11 mouse cellular contexts compared by ENCODE assay signal in the genomic region with DNA sequence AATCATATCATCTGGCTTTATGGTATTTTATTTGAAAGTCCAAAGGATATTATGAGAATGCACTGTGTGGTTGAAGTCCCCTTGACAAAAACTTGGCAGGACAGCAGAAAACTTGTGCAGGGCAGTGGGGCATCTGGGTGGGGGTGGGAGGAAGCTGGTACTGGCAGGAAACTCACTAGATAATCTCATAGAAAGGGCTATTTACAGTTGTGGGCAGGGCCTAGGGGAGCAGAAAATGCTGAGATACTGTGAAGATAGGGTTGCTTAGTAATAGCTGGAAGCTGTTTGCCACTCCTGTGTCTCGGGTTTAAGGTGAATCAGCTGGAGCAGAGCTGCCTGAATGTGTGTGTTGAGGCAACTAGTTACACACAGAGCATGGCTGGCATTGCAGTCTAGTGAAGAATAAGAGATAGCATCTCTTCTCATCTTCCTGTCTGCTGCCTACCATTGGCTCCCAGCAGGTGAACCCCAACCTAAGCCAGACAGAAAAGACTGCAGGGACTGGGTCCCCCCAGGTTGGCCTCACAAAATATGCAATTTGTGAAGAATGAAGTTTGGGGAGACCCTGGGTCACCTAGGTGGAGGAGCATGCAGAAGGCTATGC. TPM values are rescaled to one million over a fixed set of nuclear protein-coding genes. Genes with fewer than 3 reads are reported as not detected.
DNase-seq lines count a peak whose midpoint lies in the region; ATAC-seq and TF ChIP-seq lines count a peak whose summit lies in the region.
"Had no signal": no experiment of that assay in that cellular context is flagged by ENCODE, and none has a peak within 500 bp of the region (broad histone marks: within the 10 kb centered on the region; RNA-seq: fewer than 3 reads in every experiment).

No protein-coding gene starts in this region.

- H3K4me2 ChIP-seq in heart, embryonic 11.5 days: no peak overlapping the region
- no peak overlapping the region for H3K4me2 ChIP-seq in liver, embryonic 14.5 days (ENCODE audit: low read depth)
- H3K4me2 ChIP-seq in forebrain, embryonic 15.5 days (replicated peaks): no peak overlapping the region

- DNase-seq in heart, adult 8-10 months (ENCODE audit: low spot score): no peak
- peak; percentile 7 for DNase-seq in urinary bladder, postnatal 14 days (ENCODE audit: low spot score)
- DNase-seq in urinary bladder, postnatal 10 days (ENCODE audit: low spot score): no peak
- no peak for DNase-seq in liver, embryonic 14.5 days (ENCODE audit: low read depth in 3 of 3, low spot score in 3 of 3)
- DNase-seq in gastrocnemius, adult 2 months: no peak
- no peak for DNase-seq in adipocyte (ENCODE audit: low spot score)
- DNase-seq: lung, postnatal 10 days had no signal

- H3K36me3 ChIP-seq in heart, embryonic 11.5 days (ENCODE audit: control insufficient read depth, insufficient read depth, low read length): peaks cover 5% of the 10 kb centered on the region
- peaks cover 42% of the 10 kb centered on the region for H3K36me3 ChIP-seq in liver, embryonic 14.5 days (replicated peaks; ENCODE audit: control insufficient read depth, insufficient read depth, low read depth)
- peaks cover 31% of the 10 kb centered on the region for H3K36me3 ChIP-seq in forebrain, embryonic 15.5 days

- no peak overlapping the region for H3K4me3 ChIP-seq in heart, embryonic 11.5 days (ENCODE audit: low read depth, low read length)
- H3K4me3 ChIP-seq in liver, embryonic 14.5 days (ENCODE audit: insufficient read depth in 1 of 2, low read depth in 2 of 2, low read length in 2 of 2): no peak overlapping the region
- no peak overlapping the region for H3K4me3 ChIP-seq in gastrocnemius, adult 2 months
- H3K4me3 ChIP-seq in forebrain, embryonic 15.5 days: no peak overlapping the region
- H3K4me3 ChIP-seq: left cerebral cortex, adult 2 months had no signal

- no peaks in the 10 kb centered on the region for H3K9me3 ChIP-seq in heart, embryonic 11.5 days (replicated peaks; ENCODE audit: control insufficient read depth, low read length)
- H3K9me3 ChIP-seq in liver, embryonic 14.5 days (ENCODE audit: control insufficient read depth, low read length): no peaks in the 10 kb centered on the region
- no peaks in the 10 kb centered on the region for H3K9me3 ChIP-seq in forebrain, embryonic 15.5 days

- TF ChIP-seq EP300 in liver, embryonic 14.5 days (IDR thresholded peaks at IDR 0.05; ENCODE audit: low read depth): no peak

- 33% methylated on average over 1 of the region's 1 CpGs for WGBS in heart, embryonic 11.5 days (ENCODE audit: insufficient replicate concordance)
- WGBS in liver, embryonic 14.5 days (ENCODE audit: insufficient replicate concordance): 4% methylated on average over 1 of the region's 1 CpGs
- 84% methylated on average over 1 of the region's 1 CpGs for WGBS in forebrain, embryonic 15.5 days

- no peak for TF ChIP-seq CTCF in liver, embryonic 14.5 days (IDR thresholded peaks at IDR 0.05; ENCODE audit: low read depth)
- TF ChIP-seq CTCF in gastrocnemius, adult 2 months (IDR thresholded peaks at IDR 0.05): no peak

- intact Hi-C loops in gastrocnemius, adult 2 months (cut with DNase I): no loop called here

- no peak overlapping the region for H3K9ac ChIP-seq in heart, embryonic 11.5 days (ENCODE audit: low read depth, low read length)
- H3K9ac ChIP-seq in liver, embryonic 14.5 days (replicated peaks): no peak overlapping the region
- no peak overlapping the region for H3K9ac ChIP-seq in forebrain, embryonic 15.5 days (replicated peaks)

- H3K27me3 ChIP-seq in heart, embryonic 11.5 days (ENCODE audit: control insufficient read depth, insufficient read depth, low read length): no peaks in the 10 kb centered on the region
- no peaks in the 10 kb centered on the region for H3K27me3 ChIP-seq in liver, embryonic 14.5 days (ENCODE audit: control insufficient read depth, insufficient read depth, low read length)
- H3K27me3 ChIP-seq in forebrain, embryonic 15.5 days: no peaks in the 10 kb centered on the region
- H3K27me3 ChIP-seq: CH12.LX had no signal

- peaks cover 19% of the 10 kb centered on the region for H3K4me1 ChIP-seq in heart, embryonic 11.5 days (ENCODE audit: control insufficient read depth, insufficient read depth, low read length)
- H3K4me1 ChIP-seq in liver, embryonic 14.5 days (replicated peaks; ENCODE audit: control insufficient read depth in 2 of 2, insufficient read depth in 2 of 2, low read length in 1 of 2): peaks cover 3 to 19% of the 10 kb centered on the region in 2 experiments
- no peaks in the 10 kb centered on the region for H3K4me1 ChIP-seq in forebrain, embryonic 15.5 days

- peak; percentile 40; the same call in 1 of the 2 replicates for ATAC-seq in heart, embryonic 11.5 days (replicated peaks; ENCODE audit: insufficient number of reproducible peaks, low FRiP score, low TSS enrichment)
- peak; percentile 67 for ATAC-seq in liver, embryonic 14.5 days (ENCODE audit: insufficient read depth)
- no peak for ATAC-seq in forebrain, embryonic 15.5 days (replicated peaks)

- H3K27ac ChIP-seq in heart, embryonic 11.5 days (ENCODE audit: low read depth, low read length): peak overlapping the region; percentile 54
- no peak overlapping the region for H3K27ac ChIP-seq in liver, embryonic 14.5 days
- no peak overlapping the region for H3K27ac ChIP-seq in gastrocnemius, adult 2 months
- H3K27ac ChIP-seq in forebrain, embryonic 15.5 days (replicated peaks): no peak overlapping the region
- H3K27ac ChIP-seq: left cerebral cortex, adult 2 months had no signal

RNA-seq across cellular contexts. Expression of a gene that starts 44.3 kb away (rescaled TPM):
- 79.1 and 82.5 TPM in 2 replicates for polyA plus RNA-seq in heart, embryonic 11.5 days (2014; fragmentation: Nextera tagmentation; extraction: Ambion mirVana)
- 10 to 100 TPM; 71.9 to 85.2 (median 79.4) TPM for total RNA-seq in heart, adult 8-10 months (2022)
- 55.6 and 84.0 TPM in 2 replicates for polyA plus RNA-seq in liver, embryonic 14.5 days (2012; rRNA removed)
- 255 and 257 TPM in 2 replicates for polyA plus RNA-seq in liver, embryonic 14.5 days (2014; fragmentation: Nextera tagmentation; extraction: Ambion mirVana)
- 10 to 100 TPM; 45.0 to 52.5 TPM for total RNA-seq in gastrocnemius, adult 2 months (2021)
- polyA plus RNA-seq in forebrain, embryonic 15.5 days (2015; fragmentation: Nextera tagmentation; extraction: Ambion mirVana): 150 and 159 TPM in 2 replicates

RNA-seq across cellular contexts. Expression of a gene that starts 44.4 kb away (rescaled TPM):
- polyA plus RNA-seq in heart, embryonic 11.5 days (2014; fragmentation: Nextera tagmentation; extraction: Ambion mirVana): 0.20 and 0.21 TPM in 2 replicates
- total RNA-seq in heart, adult 8-10 months (2022): under 1 TPM in 1 of 4 experiments, not detected in 3; 0.22 TPM
- polyA plus RNA-seq in liver, embryonic 14.5 days (2012; rRNA removed): 0.10 and 0.13 TPM in 2 replicates
- 0.11 and 0.28 TPM in 2 replicates for polyA plus RNA-seq in liver, embryonic 14.5 days (2014; fragmentation: Nextera tagmentation; extraction: Ambion mirVana)
- total RNA-seq in gastrocnemius, adult 2 months (2021): not detected
- 0.29 and 0.43 TPM in 2 replicates for polyA plus RNA-seq in forebrain, embryonic 15.5 days (2015; fragmentation: Nextera tagmentation; extraction: Ambion mirVana)

RNA-seq across cellular contexts. Expression of a gene that starts 47.6 kb away (rescaled TPM):
- 114 and 142 TPM in 2 replicates for polyA plus RNA-seq in heart, embryonic 11.5 days (2014; fragmentation: Nextera tagmentation; extraction: Ambion mirVana)
- 10 to 100 TPM; 86.6 to 95.2 (median 88.9) TPM for total RNA-seq in heart, adult 8-10 months (2022)
- 11.4 and 15.3 TPM in 2 replicates for polyA plus RNA-seq in liver, embryonic 14.5 days (2012; rRNA removed)
- 19.1 and 20.3 TPM in 2 replicates for polyA plus RNA-seq in liver, embryonic 14.5 days (2014; fragmentation: Nextera tagmentation; extraction: Ambion mirVana)
- 10 to 100 TPM; 48.9 to 60.2 TPM for total RNA-seq in gastrocnemius, adult 2 months (2021)
- polyA plus RNA-seq in forebrain, embryonic 15.5 days (2015; fragmentation: Nextera tagmentation; extraction: Ambion mirVana): 27.7 and 30.6 TPM in 2 replicates
